Mouse (Mus musculus): ENCODE measurements around the gene Rab4a. TPM values are rescaled to one million over a fixed set of nuclear protein-coding genes. Genes with fewer than 3 reads are reported as not detected.

The Rab4a gene
- polyA plus RNA-seq, 1 experiment from 2014 or later, result 65.9 TPM

DNA sequence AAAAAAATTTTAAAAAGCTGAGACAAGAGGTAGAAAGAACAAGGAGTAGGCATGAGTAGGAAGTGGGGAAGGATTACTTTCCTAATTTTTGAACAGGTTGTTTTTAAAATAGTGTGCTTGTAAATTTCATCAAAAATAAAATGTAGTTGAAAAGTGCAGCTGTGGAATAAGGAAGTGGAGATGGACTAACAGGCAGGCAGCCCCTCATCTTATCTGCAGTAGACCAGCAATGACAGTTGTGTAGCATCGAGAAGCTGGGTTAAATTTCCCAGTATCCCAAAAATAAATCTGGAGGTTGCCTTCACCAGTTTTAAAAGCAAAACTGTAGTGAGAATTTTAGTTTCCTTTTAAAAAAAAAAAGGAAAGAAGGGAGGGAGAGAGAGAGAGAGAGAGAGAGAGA, 48.5 kb downstream of the Rab4a start:
- Histone ChIP-seq H3K4me3 (ENCODE audit: low read depth, low read length) (no peak overlapping the region), H3K36me3 (ENCODE audit: control insufficient read depth, insufficient read depth, low read length) (no peaks in the 10 kb centered on the region), H3K9me3 (ENCODE audit: control insufficient read depth, low read length) (no peaks in the 10 kb centered on the region), H3K27me3 (replicated peaks; ENCODE audit: control insufficient read depth, insufficient read depth, low read length) (no peaks in the 10 kb centered on the region), H3K27ac (ENCODE audit: low read depth, low read length) (no peak overlapping the region), H3K4me2 (no peak overlapping the region), H3K4me1 (replicated peaks; ENCODE audit: control insufficient read depth, insufficient read depth, low read length) (peaks cover 3% of the 10 kb centered on the region; the same call in 1 of the 2 replicates), H3K9ac (ENCODE audit: low read depth, low read length) (no peak overlapping the region)
- WGBS, result 48% methylated on average over 1 of the region's 1 CpGs
- no peak for ATAC-seq (replicated peaks; ENCODE audit: low FRiP score)
- DNase-seq (ENCODE audit: low spot score), result no peak

DNA sequence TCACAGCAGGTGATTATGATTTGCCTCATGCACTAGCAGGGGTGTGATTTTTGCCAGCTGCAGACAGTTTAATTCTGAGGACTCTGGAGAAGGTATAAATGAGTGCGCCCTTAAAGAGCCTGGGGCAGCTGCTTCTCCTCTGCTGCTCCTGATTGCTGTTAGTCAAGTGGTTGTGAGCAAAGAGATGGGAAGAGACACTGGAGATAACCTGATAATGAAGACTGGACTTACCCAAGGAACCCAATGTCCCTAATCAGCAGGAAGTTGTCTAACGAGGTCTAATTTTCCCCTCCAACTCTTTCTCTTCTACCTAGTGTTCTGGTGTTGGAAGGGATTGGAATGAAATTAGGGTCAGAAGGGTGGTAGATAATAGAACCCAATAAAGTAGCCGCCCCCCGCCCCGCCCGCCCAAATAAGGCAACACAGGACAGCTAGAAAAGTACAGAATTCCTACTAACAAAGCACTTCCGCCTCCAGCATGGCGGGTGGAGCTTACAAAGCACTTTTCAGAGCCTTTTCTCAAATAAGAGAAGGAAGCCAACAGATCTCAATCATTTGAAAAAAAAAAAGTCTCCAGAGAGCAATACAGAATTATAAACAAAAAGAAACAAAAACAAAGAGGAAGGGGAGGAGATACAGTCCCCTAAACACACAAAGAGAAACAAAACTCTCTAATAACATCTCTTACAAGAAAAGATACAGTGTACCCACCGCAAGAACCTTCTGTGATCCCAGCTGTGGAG, 49.1 kb downstream of the Rab4a start:
- H3K27ac ChIP-seq (ENCODE audit: low read depth, low read length), result no peak overlapping the region
- no peak overlapping the region for H3K4me3 ChIP-seq (ENCODE audit: low read depth, low read length)
- no peaks in the 10 kb centered on the region for H3K9me3 ChIP-seq (ENCODE audit: control insufficient read depth, low read length)
- DNase-seq (ENCODE audit: low spot score), result no peak
- H3K4me2 ChIP-seq, result no peak overlapping the region
- 74% methylated on average over 9 of the region's 9 CpGs for WGBS
- H3K36me3 ChIP-seq (ENCODE audit: control insufficient read depth, insufficient read depth, low read length), result no peaks in the 10 kb centered on the region
- H3K4me1 ChIP-seq (replicated peaks; ENCODE audit: control insufficient read depth, insufficient read depth, low read length), result peaks cover 3% of the 10 kb centered on the region; the same call in 1 of the 2 replicates
- no peak for ATAC-seq (replicated peaks; ENCODE audit: low FRiP score)
- no peak overlapping the region for H3K9ac ChIP-seq (ENCODE audit: low read depth, low read length)
- H3K27me3 ChIP-seq (replicated peaks; ENCODE audit: control insufficient read depth, insufficient read depth, low read length), result no peaks in the 10 kb centered on the region

DNA sequence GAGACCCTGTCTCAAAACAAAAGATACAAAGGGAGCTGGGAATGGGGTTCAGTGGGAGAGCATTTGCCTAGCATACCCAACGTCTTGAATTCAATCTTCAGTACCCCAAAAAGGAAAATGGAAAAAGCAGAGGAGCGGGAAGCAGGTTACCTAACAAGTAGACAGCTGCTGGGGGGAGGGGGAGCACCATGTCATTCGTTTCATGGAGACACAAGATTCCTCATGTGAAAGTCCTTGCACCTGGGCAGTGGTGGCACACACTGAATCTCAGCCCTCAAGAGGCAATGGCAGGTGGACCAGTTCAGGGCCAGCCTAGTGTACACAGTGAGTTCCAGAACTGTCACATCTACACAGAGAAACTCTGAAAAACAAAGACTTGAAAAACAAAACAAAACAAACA, 51.6 kb downstream of the Rab4a start:
- peaks cover 12% of the 10 kb centered on the region; the same call in 1 of the 2 replicates for H3K27me3 ChIP-seq (replicated peaks; ENCODE audit: control insufficient read depth, insufficient read depth, low read length)
- peak overlapping the region; percentile 91; the same call in 1 of the 2 replicates for H3K4me2 ChIP-seq
- no peak overlapping the region for H3K4me3 ChIP-seq (ENCODE audit: low read depth, low read length)
- H3K36me3 ChIP-seq (ENCODE audit: control insufficient read depth, insufficient read depth, low read length), result no peaks in the 10 kb centered on the region
- DNase-seq (ENCODE audit: low spot score), result no peak
- no peak overlapping the region for H3K27ac ChIP-seq (ENCODE audit: low read depth, low read length)
- H3K9me3 ChIP-seq (ENCODE audit: control insufficient read depth, low read length), result no peaks in the 10 kb centered on the region
- no peak for ATAC-seq (replicated peaks; ENCODE audit: low FRiP score)
- no peak overlapping the region for H3K9ac ChIP-seq (ENCODE audit: low read depth, low read length)
- peaks cover 3% of the 10 kb centered on the region; the same call in 1 of the 2 replicates for H3K4me1 ChIP-seq (replicated peaks; ENCODE audit: control insufficient read depth, insufficient read depth, low read length)
- 78% methylated on average over 3 of the region's 3 CpGs for WGBS

DNA sequence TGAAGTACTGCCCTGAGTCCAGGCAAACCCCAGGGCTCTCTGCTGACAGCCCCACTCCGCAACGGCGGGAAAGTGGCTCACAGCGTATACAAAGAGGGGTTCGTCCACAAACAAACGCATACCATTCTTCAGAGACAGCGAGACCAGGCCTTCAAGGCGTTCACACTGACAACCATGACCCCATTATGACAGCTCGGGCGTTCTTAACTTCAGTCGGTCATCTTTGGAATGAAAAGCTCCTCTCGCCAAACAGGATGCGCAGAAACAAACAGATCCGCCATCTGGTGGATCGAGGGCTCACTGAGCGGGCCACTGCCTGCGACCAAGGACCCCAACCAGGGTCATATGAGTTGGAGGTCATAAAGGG, 52.8 kb downstream of the Rab4a start:
- ATAC-seq (replicated peaks; ENCODE audit: low FRiP score) (peak; percentile 16), DNase-seq (ENCODE audit: low spot score) (no peak)
- Histone ChIP-seq H3K9me3 (ENCODE audit: control insufficient read depth, low read length) (no peaks in the 10 kb centered on the region), H3K27ac (ENCODE audit: low read depth, low read length) (peak overlapping the region; percentile 83; the same call in 1 of the 2 replicates), H3K4me1 (replicated peaks; ENCODE audit: control insufficient read depth, insufficient read depth, low read length) (peaks cover 3% of the 10 kb centered on the region; the same call in 1 of the 2 replicates), H3K27me3 (replicated peaks; ENCODE audit: control insufficient read depth, insufficient read depth, low read length) (peaks cover 17% of the 10 kb centered on the region; the same call in 1 of the 2 replicates), H3K36me3 (ENCODE audit: control insufficient read depth, insufficient read depth, low read length) (no peaks in the 10 kb centered on the region), H3K9ac (ENCODE audit: low read depth, low read length) (peak overlapping the region; percentile 91), H3K4me3 (ENCODE audit: low read depth, low read length) (peak overlapping the region; percentile 95), H3K4me2 (peak overlapping the region; percentile 91)
- WGBS, result under 1% methylated on average over 17 of the region's 17 CpGs

DNA sequence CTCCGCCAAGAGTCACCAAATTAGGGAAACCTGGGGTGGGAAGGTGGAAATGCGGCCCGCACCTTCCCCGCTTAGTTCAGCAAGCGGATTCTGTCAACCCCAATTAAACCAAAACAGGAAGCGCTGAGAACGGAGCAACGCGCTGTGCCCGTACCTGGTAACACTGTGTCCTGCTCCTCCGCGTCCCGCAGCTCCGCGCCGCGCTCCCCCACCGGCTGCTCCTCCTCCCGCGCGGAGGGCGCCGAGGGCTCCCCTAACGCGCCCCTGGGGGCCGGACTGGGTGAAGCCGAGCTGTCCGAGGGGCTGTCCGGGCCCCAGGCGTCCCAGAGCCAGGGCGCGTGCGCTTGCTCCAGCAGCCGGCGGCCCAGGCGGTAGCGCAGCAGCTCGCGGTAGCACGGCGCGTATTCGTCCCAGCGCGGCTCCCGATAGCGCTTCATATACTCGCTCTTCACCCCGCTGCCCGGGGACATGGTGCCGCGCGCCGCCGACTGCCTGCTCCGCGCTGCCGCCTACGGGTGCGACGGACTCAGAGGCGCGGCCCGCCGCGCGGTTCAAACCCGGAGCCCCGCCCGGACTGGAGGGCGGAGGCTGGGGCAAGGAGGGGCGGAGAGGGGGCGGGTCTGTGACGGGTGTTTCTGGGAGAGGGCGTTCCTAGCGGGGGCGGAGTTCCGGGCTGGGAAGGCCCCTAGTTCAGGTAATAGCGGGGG, 53.3 kb downstream of the Rab4a start:
- ATAC-seq (replicated peaks; ENCODE audit: low FRiP score) (peak; percentile 96), DNase-seq (ENCODE audit: low spot score) (peak; percentile 97)
- Histone ChIP-seq H3K9ac (ENCODE audit: low read depth, low read length) (peak overlapping the region; percentile 91), H3K27ac (ENCODE audit: low read depth, low read length) (peak overlapping the region; percentile 83), H3K4me3 (ENCODE audit: low read depth, low read length) (peak overlapping the region; percentile 95), H3K36me3 (ENCODE audit: control insufficient read depth, insufficient read depth, low read length) (no peaks in the 10 kb centered on the region), H3K27me3 (replicated peaks; ENCODE audit: control insufficient read depth, insufficient read depth, low read length) (peaks cover 17% of the 10 kb centered on the region; the same call in 1 of the 2 replicates), H3K4me1 (replicated peaks; ENCODE audit: control insufficient read depth, insufficient read depth, low read length) (peaks cover 3% of the 10 kb centered on the region; the same call in 1 of the 2 replicates), H3K9me3 (ENCODE audit: control insufficient read depth, low read length) (no peaks in the 10 kb centered on the region), H3K4me2 (peak overlapping the region; percentile 91)
- under 1% methylated on average over 78 of the region's 79 CpGs for WGBS

DNA sequence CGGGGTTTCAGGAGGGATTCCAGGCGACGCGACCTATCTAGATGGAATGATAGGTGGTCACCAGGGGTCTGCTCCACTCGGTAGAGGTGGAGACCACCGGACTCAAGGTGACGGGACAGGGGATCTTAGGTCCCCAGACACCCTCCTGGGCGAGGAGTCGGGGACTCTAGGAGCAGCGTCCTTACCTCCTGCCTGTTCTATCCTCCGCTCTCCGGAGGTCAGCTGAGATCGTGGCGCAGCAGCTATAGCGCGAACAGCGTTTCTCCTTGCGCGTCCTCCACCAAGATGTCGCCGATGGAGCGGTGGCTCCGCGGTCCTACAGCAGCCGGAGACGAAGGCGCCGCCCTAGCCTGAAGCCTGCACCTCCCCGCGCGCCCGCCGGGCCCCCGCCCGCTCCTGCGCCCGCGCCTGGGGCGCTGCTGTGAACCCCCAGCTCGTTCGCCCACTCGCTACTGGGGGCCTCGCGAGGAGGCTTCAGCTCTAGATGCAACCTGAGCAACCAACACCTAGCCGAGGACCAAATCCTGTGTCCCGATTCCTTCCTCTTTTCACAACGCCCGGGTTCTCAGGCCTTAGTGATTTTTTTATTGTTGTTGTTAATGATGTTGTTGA, 54.0 kb downstream of the Rab4a start, which contains the start of gene Ccsap:
Ccsap (minus strand) TSS at position 562 of the 612 bp plus-strand sequence.
- Histone ChIP-seq H3K9me3 (ENCODE audit: control insufficient read depth, low read length) (no peaks in the 10 kb centered on the region), H3K36me3 (ENCODE audit: control insufficient read depth, insufficient read depth, low read length) (no peaks in the 10 kb centered on the region), H3K4me3 (ENCODE audit: low read depth, low read length) (peak within 1 kb of the TSS; percentile 95), H3K4me2 (peak within 1 kb of the TSS; percentile 91), H3K27ac (ENCODE audit: low read depth, low read length) (peak within 1 kb of the TSS; percentile 83), H3K27me3 (replicated peaks; ENCODE audit: control insufficient read depth, insufficient read depth, low read length) (peaks cover 17% of the 10 kb centered on the region; the same call in 1 of the 2 replicates), H3K9ac (ENCODE audit: low read depth, low read length) (peak within 1 kb of the TSS; percentile 91), H3K4me1 (replicated peaks; ENCODE audit: control insufficient read depth, insufficient read depth, low read length) (peaks cover 3% of the 10 kb centered on the region)
- ATAC-seq (replicated peaks; ENCODE audit: low FRiP score) (peak; percentile 70), DNase-seq (ENCODE audit: low spot score) (no peak)
- 2% methylated on average over 48 of the region's 48 CpGs for WGBS

DNA sequence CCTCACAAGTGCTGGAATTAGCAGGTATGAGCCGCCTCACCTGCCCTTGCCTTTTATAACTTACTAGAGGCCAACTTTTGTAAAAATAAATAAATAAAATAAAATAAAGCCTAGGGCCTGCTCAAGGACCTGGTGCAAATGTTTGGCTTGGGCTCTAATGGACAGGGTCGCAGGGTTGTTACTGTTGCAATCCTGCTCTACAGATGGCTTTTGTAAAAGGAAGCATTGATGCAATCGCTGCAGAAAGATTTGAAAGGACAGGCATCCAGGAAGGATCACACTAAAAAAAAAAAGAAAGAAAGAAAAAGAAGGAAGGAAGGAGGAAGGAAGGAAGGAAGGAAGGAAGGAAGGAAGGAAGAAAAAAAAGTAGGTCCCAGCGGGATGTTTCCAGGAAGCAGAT, 54.6 kb downstream of the Rab4a start:
- Histone ChIP-seq H3K9me3 (ENCODE audit: control insufficient read depth, low read length) (no peaks in the 10 kb centered on the region), H3K27me3 (replicated peaks; ENCODE audit: control insufficient read depth, insufficient read depth, low read length) (peaks cover 17% of the 10 kb centered on the region; the same call in 1 of the 2 replicates), H3K9ac (ENCODE audit: low read depth, low read length) (no peak overlapping the region), H3K36me3 (ENCODE audit: control insufficient read depth, insufficient read depth, low read length) (no peaks in the 10 kb centered on the region), H3K4me2 (peak overlapping the region; percentile 91), H3K4me1 (replicated peaks; ENCODE audit: control insufficient read depth, insufficient read depth, low read length) (peaks cover 3% of the 10 kb centered on the region), H3K4me3 (ENCODE audit: low read depth, low read length) (no peak overlapping the region; the same call in 1 of the 2 replicates), H3K27ac (ENCODE audit: low read depth, low read length) (no peak overlapping the region)
- 65% methylated on average over 4 of the region's 4 CpGs for WGBS
- DNase-seq (ENCODE audit: low spot score) (no peak), ATAC-seq (replicated peaks; ENCODE audit: low FRiP score) (no peak)

DNA sequence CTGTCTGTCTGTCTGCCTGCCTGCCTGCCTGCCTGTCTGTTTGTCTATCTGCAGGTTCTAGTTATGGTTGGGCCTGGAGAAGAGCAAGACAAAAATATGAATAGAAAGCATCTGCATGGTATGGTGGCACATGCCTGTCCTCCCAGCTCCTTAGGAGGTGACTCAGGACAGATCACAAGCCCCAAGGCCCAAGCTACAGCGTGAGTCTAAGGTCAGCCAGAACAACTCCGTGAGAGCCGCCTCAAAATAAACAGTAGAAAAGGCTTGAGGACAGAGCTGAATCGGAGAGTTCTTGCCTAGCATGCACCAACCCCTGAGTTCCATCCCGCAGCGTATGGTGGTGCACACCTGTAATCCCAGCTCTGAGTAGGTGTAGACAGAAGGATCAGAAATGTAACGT, 60.0 kb downstream of the Rab4a start:
- 70% methylated on average over 7 of the region's 7 CpGs for WGBS
- Histone ChIP-seq H3K9me3 (ENCODE audit: control insufficient read depth, low read length) (no peaks in the 10 kb centered on the region), H3K27me3 (replicated peaks; ENCODE audit: control insufficient read depth, insufficient read depth, low read length) (peaks cover 13% of the 10 kb centered on the region; the same call in 1 of the 2 replicates), H3K27ac (ENCODE audit: low read depth, low read length) (no peak overlapping the region), H3K9ac (ENCODE audit: low read depth, low read length) (no peak overlapping the region), H3K4me1 (replicated peaks; ENCODE audit: control insufficient read depth, insufficient read depth, low read length) (no peaks in the 10 kb centered on the region; the same call in 1 of the 2 replicates), H3K4me3 (ENCODE audit: low read depth, low read length) (no peak overlapping the region), H3K36me3 (ENCODE audit: control insufficient read depth, insufficient read depth, low read length) (no peaks in the 10 kb centered on the region), H3K4me2 (no peak overlapping the region)
- ATAC-seq (replicated peaks; ENCODE audit: low FRiP score) (no peak), DNase-seq (ENCODE audit: low spot score) (no peak)

Data from liver, embryonic 11.5 days (tissue).